Mouse (Mus musculus) heart, embryonic 14.5 days (tissue): ENCODE measurements around the gene Aff3. TPM values are rescaled to one million over a fixed set of nuclear protein-coding genes. Genes with fewer than 3 reads are reported as not detected.

Source experiments
- ATAC-seq: fragments of 200-750 bp; cut with Nextera tagmentation; 2 replicates; pipeline ENCODE4 v1.8.0; 2017; ENCODE audit warnings: low read depth, moderate TSS enrichment; ENCODE audit not compliant: insufficient number of reproducible peaks, insufficient read depth, low FRiP score
- H3K27ac ChIP-seq, 2 experiments: fragments of 200-500 bp in 1 of 2; fragments of 300-500 bp in 1 of 2; sonication (generic) in 1 of 2; replicated peaks in 1 of 2; 2 replicates each; pipeline ENCODE4 v1.5.1; 2012 to 2014; ENCODE audit warnings: low read depth in 2 of 2, low read length in 2 of 2, control low read depth in 1 of 2, mild to moderate bottlenecking in 1 of 2, mixed read lengths in 1 of 2; ENCODE audit not compliant: control insufficient read depth in 1 of 2, insufficient read depth in 1 of 2
- H3K27me3 ChIP-seq: fragments of 300-500 bp; sonication (generic); 2 replicates; pipeline ENCODE4 v1.6.1; 2014; ENCODE audit warnings: mild to moderate bottlenecking, low read length, control low read depth; ENCODE audit not compliant: control insufficient read depth, insufficient read depth
- H3K36me3 ChIP-seq: fragments of 300-500 bp; sonication (generic); 2 replicates; pipeline ENCODE4 v1.6.1; 2014; ENCODE audit warnings: mild to moderate bottlenecking, control low read depth, low read length, mixed read lengths; ENCODE audit not compliant: control insufficient read depth, insufficient read depth
- H3K4me1 ChIP-seq, 2 experiments: fragments of 200-500 bp in 1 of 2; fragments of 300-500 bp in 1 of 2; sonication (generic) in 1 of 2; 2 replicates each; pipeline ENCODE4 v1.6.1; 2012 to 2014; ENCODE audit warnings: low read length in 2 of 2, control low read depth in 1 of 2, mixed read lengths in 1 of 2; ENCODE audit not compliant: control insufficient read depth in 2 of 2, insufficient read depth in 2 of 2
- H3K4me2 ChIP-seq: fragments of 300-500 bp; sonication (generic); 2 replicates; pipeline ENCODE4 v1.6.1; 2014; ENCODE audit warnings: mild to moderate bottlenecking, low read length
- H3K4me3 ChIP-seq, 2 experiments: fragments of 200-500 bp in 1 of 2; fragments of 300-500 bp in 1 of 2; sonication (generic) in 1 of 2; 2 replicates each; pipeline ENCODE4 v1.5.1; 2012 to 2014; ENCODE audit warnings: low read length in 2 of 2, mild to moderate bottlenecking in 2 of 2, control low read depth in 1 of 2, low read depth in 1 of 2, moderate library complexity in 1 of 2; ENCODE audit not compliant: control insufficient read depth in 1 of 2, insufficient read depth in 1 of 2
- H3K9ac ChIP-seq: fragments of 300-500 bp; sonication (generic); 2 replicates; pipeline ENCODE4 v1.6.1; 2014; ENCODE audit warnings: mild to moderate bottlenecking, low read length
- H3K9me3 ChIP-seq: fragments of 300-500 bp; sonication (generic); 2 replicates; pipeline ENCODE4 v1.6.1; 2016; ENCODE audit warnings: low read length, control low read depth; ENCODE audit not compliant: control insufficient read depth
- WGBS: fragments of 180-500 bp; shearing (Covaris S2); extraction: QIAGEN DNeasy Blood & Tissue Kit; methylation state at CpG from one replicate; pipeline ENCODE4 v1.1.7; 2014; 5-methylcytosine and 5-hydroxymethylcytosine counted together
- polyA plus RNA-seq: library from polyadenylated mRNA; unstranded; fragments of >200 nt; fragmentation: Nextera tagmentation; extraction: Ambion mirVana; gene quantifications from 2 replicates; pipeline ENCODE4 v1.2.1, GENCODE M21; 2014

Aff3 gene
- polyA plus RNA-seq, 1 experiment from 2014 or later: 4.1 TPM

DNA sequence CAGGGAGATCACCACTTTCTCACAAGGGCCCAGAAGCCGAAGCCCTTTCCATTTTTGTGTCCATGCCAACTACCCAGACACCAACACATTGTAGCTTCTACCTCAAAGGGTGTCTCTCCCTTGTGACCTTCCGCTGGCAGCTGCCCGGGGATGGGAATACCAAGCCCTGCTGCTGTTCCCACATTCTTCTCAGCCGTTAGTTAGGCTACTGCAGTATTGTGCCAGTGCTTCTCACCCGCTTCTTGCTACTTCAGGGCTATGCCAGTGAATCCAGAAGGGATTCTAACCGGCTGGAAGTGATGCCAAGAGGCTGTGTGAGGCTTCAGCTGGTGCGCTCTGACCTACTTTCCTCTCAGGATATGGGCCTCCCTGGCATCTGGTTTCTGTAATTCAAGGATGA lies 330.5 kb downstream of the Aff3 start:
- Histone ChIP-seq H3K9me3 (no peaks in the 10 kb centered on the region), H3K9ac (no peak overlapping the region), H3K4me1 (peaks cover 0 to 4% of the 10 kb centered on the region in 2 experiments; a peak in 1 of 4 replicates), H3K36me3 (no peaks in the 10 kb centered on the region), H3K27ac (no peak overlapping the region), H3K27me3 (no peaks in the 10 kb centered on the region), H3K4me2 (no peak overlapping the region), H3K4me3 (no peak overlapping the region)
- ATAC-seq: no peak
- 67% methylated on average over 7 of the region's 7 CpGs for WGBS

DNA sequence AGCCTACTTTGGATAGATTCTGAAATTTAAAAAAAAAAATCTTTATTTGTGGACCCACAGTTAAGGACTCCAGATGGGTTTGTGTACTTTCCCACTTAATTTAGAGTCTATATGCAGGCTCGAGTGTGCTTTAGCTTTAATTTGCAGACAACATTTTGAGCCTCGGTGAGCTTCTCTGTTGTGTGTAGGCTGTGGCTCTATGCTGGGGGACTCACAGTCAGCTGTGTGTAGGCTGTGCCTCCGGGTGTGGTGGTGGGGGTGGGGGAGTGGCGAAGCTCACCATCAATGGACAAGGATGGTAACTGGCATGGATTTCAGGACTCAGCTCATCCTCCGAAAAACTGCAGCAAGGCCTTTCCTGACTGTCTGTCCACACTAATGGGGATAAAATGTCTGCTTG lies 331.8 kb downstream of the Aff3 start:
- H3K4me2 ChIP-seq: no peak overlapping the region
- no peaks in the 10 kb centered on the region for H3K36me3 ChIP-seq
- no peak overlapping the region for H3K9ac ChIP-seq
- WGBS: 88% methylated on average over 5 of the region's 5 CpGs
- H3K9me3 ChIP-seq: no peaks in the 10 kb centered on the region
- no peak overlapping the region for H3K4me3 ChIP-seq
- H3K27ac ChIP-seq: no peak overlapping the region
- H3K4me1 ChIP-seq: peaks cover 0 to 4% of the 10 kb centered on the region in 2 experiments; a peak in 1 of 4 replicates
- ATAC-seq: no peak
- H3K27me3 ChIP-seq: no peaks in the 10 kb centered on the region

DNA sequence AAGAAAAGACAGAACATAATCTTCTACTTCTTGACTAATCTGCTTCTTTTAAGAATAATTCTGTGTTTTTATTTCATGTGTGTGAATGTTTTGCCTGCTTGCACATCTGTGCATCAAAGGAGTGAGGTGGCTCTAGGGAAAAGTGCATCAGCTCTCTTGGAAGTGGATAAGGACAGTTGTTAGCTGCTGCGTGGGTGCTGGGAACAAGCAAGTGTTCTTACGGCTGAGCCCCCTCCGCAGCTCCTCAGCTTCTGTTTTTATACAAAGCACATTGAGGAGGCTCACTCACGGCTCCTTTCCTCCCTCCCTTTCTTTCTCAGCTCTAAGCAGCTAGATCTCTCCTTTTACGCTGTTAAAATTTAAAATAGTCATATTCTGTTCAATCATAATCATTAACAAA lies 340.5 kb downstream of the Aff3 start:
- Histone ChIP-seq H3K9ac (no peak overlapping the region), H3K36me3 (no peaks in the 10 kb centered on the region), H3K4me1 (peaks cover 5 to 8% of the 10 kb centered on the region in 2 experiments; a peak in 2 of 4 replicates), H3K4me3 (no peak overlapping the region), H3K27me3 (no peaks in the 10 kb centered on the region), H3K9me3 (no peaks in the 10 kb centered on the region), H3K4me2 (no peak overlapping the region), H3K27ac (no peak overlapping the region)
- WGBS: 78% methylated on average over 5 of the region's 5 CpGs
- no peak for ATAC-seq

DNA sequence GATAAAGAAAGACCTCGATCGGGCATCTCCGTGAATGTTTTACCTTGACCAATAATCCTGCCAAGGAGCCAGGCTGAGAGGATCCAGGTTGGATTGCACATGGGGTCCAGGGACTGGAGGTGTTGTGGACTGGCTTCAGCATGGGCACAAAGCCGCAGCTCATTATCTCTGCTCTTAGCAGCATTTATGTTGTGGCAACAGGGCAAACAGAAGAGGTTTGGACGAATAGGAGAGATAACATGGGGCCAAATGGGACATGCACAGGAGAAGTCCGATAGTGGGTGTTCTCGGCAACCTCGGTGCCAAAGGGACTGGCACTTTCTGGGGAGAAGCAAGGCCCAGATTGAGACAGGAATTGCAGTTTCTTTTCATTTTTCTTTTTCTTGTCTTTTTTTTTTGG lies 342.9 kb downstream of the Aff3 start:
- Histone ChIP-seq H3K4me1 (peaks cover 5 to 8% of the 10 kb centered on the region in 2 experiments; a peak in 2 of 4 replicates), H3K4me2 (no peak overlapping the region), H3K4me3 (no peak overlapping the region), H3K27ac (no peak overlapping the region), H3K9me3 (no peaks in the 10 kb centered on the region), H3K9ac (no peak overlapping the region), H3K36me3 (no peaks in the 10 kb centered on the region), H3K27me3 (no peaks in the 10 kb centered on the region)
- WGBS: 37% methylated on average over 8 of the region's 8 CpGs
- no peak; the same call in 1 of the 2 replicates for ATAC-seq

DNA sequence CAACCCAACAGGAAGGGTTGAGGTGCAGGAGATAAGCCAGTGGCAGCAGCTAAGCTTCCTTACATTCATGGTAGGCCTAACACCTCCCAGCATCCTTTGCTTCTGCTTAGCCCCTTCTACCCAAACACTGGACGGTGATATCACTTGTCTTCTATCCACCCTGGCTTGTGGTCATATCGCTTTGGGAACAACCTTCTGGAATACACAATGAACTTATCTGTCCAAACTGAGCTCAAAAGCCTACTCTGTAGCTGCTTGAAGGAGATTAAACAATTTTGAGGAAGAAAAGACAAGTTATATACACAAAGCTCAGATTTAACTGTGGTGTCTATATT lies 343.8 kb downstream of the Aff3 start:
- no peak for ATAC-seq
- no peaks in the 10 kb centered on the region for H3K27me3 ChIP-seq
- peaks cover 5 to 8% of the 10 kb centered on the region in 2 experiments; a peak in 2 of 4 replicates for H3K4me1 ChIP-seq
- H3K27ac ChIP-seq: no peak overlapping the region
- no peak overlapping the region for H3K4me3 ChIP-seq
- H3K36me3 ChIP-seq: no peaks in the 10 kb centered on the region
- no peaks in the 10 kb centered on the region for H3K9me3 ChIP-seq
- H3K9ac ChIP-seq: no peak overlapping the region
- no peak overlapping the region for H3K4me2 ChIP-seq
- 71% methylated on average over 2 of the region's 2 CpGs for WGBS

DNA sequence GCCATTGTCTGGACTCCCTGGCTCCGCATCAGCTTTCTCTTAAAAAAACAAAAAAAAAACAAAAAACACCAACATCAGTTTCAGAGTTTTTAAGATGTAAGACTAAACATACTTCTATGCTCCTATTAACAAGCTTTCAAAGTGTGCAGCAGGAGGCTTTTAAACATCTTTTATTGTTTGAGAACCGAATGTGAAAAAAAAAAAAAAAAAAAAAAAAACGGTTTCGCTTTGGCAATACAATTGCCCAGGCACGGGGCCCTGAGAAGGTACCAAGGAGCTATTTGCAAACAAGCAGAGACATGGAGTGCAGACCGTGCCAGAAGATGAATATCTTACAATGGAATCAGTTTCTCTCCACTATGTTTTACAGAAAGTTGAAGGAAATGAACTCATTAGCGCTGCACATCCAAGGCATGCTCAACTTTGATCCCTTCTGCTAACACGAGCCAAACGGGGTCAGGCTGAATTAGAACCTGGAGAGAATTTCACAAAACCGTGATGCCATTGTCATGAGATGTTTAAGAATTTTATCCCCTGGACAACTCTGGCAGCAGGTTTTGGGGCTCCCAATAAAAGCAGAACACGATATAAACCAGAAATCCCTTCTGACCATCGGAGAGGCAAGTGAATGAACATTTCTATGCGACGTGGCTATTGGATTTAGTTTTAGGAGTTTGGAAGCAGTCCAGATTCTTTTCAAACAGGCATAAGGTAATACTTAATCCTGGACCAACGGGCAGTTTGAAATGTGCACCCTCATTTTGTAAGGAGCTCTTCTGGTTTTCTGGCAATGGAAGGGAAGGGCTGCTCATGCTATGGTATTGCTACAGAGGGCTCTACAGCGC lies 344.4 kb downstream of the Aff3 start:
- no peaks in the 10 kb centered on the region for H3K27me3 ChIP-seq
- no peak for ATAC-seq
- 84% methylated on average over 16 of the region's 16 CpGs for WGBS

DNA sequence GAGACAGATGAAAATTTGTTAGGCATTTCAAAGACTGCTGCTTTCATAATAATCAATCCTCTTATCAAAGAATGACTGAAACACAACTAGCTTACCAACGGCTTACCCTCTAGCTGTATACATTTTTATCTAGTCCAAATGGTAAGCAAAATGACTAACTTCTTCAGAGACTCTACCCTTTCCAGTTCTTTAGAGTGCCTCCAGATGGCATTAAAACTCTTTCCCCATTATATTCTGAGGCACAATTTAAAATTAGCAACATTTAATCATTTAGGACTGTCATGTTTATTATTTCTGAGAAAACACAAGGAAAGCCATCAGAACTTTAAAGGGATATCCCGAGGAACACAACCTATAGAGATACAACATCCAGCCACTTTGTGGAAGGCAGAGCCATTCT lies 346.1 kb downstream of the Aff3 start:
- Histone ChIP-seq H3K4me1 (peaks cover 5 to 8% of the 10 kb centered on the region in 2 experiments; a peak in 2 of 4 replicates), H3K27ac (no peak overlapping the region), H3K9me3 (no peaks in the 10 kb centered on the region), H3K36me3 (no peaks in the 10 kb centered on the region), H3K27me3 (no peaks in the 10 kb centered on the region), H3K4me3 (no peak overlapping the region), H3K4me2 (no peak overlapping the region), H3K9ac (no peak overlapping the region)
- no peak for ATAC-seq
- 65% methylated on average over 2 of the region's 2 CpGs for WGBS

More for the DNA sequence above, 344.4 kb downstream of the Aff3 start:
- Histone ChIP-seq H3K36me3 (no peaks in the 10 kb centered on the region), H3K4me2 (no peak overlapping the region), H3K9me3 (no peaks in the 10 kb centered on the region), H3K9ac (no peak overlapping the region), H3K27ac (no peak overlapping the region), H3K4me1 (peaks cover 5 to 8% of the 10 kb centered on the region in 2 experiments; a peak in 2 of 4 replicates), H3K4me3 (no peak overlapping the region)
